Mouse (Mus musculus) urinary bladder, postnatal 36 days (tissue): Measurements from ENCODE around the gene Nedd4.
A peak's percentile ranks its signal among the peaks of the same experiment; 100 is the strongest.

Experiments used
- DNase-seq, 2 experiments: peaks; one replicate each; pipeline ENCODE4 v3.0.0; 2022; ENCODE audit warnings: low spot score in 2 of 2, mixed read lengths in 1 of 2

Gene Nedd4

GRCm38 (mm10) chr9:72678771-72679170 lies 16.6 kb downstream of the Nedd4 start:
- no peak for DNase-seq

GRCm38 (mm10) chr9:72681652-72682228 lies 19.6 kb downstream of the Nedd4 start:
- no peak for DNase-seq

DNA sequence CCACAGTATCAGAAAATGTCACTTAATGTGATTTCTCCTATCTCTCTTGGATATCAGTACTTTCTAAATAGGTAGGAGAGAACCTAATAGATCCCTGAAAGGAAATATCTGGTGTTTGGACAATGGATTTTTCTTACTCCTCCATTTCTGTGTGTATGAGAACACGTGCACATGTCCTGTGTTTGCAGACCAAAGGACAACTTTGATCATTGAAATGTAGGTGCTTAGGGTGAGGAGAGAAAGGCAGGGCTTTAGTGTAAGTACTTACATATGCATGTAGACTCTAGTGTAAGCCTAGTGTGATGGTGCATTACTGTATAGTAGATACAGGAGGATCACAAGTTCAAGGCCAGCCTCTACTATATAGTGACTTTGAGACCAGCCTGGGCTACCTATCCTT lies 21.1 kb downstream of the Nedd4 start:
- DNase-seq: no peak

DNA sequence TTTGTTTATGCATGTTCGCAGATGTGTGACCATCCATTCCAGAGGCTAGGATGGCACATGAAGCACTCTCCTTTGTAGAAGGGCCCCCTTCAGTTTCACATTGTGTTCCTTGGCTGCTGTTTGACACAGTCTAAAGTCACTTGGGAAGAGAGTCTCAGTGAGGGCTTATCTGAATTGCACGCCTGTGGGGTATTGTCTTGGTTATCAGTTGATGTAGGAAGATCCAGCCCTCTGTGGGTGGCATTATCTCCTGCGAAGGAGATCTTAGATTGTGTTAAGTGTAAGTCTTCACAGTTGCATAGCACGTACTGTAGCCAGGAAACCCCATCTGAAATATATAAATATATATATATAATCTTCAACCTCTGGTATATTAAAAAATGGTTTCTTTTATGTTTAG lies 23.1 kb downstream of the Nedd4 start:
- DNase-seq: no peak

- no peak for DNase-seq
Observed at GRCm38 (mm10) chr9:72686506-72686905, 24.4 kb downstream of the Nedd4 start.

- DNase-seq: no peak
Observed at GRCm38 (mm10) chr9:72689522-72689921, 27.4 kb downstream of the Nedd4 start.

- no peak for DNase-seq
Observed at GRCm38 (mm10) chr9:72690811-72691210, 28.7 kb downstream of the Nedd4 start.

DNA sequence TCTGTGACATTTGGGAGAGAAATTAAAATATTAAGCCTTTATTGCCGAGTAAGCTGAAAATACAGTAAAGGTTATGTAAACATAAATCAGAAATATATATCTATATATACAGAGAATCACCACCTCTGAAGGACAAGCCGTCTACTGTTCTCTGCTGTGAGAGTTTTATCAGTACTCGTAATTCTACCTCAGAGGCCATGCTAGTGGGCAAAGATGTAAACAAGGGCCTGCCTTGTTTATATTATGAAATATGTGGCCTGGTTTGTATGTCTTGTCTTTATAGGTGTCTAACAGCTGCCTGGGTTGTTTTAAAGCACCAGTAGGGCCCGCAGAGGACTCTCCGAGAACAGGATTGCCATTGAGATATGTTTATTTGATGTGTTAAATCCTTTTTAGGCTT lies 29.8 kb downstream of the Nedd4 start:
- DNase-seq: no peak

DNA sequence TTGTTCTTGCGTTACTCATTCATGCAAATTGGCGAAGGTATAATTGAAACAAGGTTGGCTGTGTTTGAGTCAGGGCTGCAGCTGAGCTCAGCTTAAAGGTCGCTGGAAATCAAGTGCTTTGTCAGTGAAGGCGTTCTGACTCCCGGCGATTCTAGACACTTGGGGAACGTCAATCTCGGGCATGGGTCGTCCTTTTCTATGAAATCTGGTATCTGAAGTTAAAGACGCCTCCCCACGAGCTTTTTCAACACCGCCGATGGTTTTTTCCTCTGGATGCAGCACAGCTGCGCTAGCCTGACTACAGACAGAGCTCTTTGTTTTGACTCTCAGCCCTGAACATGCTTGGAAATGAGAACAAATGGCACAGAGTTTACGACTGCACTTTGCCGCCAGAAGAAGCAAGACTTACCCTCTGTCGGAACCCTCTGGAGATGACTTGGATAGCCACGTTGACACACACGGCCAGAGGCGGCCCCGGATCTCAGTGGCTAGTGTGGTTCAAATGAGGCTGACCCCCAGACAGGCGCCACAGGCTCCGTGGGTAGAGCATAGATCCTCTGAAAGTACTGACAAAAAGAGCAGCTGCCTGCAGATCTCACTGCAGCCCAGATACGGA lies 31.0 kb downstream of the Nedd4 start:
- DNase-seq: no peak

- DNase-seq: no peak
Observed at GRCm38 (mm10) chr9:72693861-72694260, 31.7 kb downstream of the Nedd4 start.

- DNase-seq: no peak
Observed at GRCm38 (mm10) chr9:72696508-72696907, 34.4 kb downstream of the Nedd4 start.

GRCm38 (mm10) chr9:72697779-72698178 lies 35.6 kb downstream of the Nedd4 start:
- DNase-seq: no peak

GRCm38 (mm10) chr9:72699702-72700101 lies 37.6 kb downstream of the Nedd4 start:
- DNase-seq: peak in 1 of 2 experiments; percentile 54

DNA sequence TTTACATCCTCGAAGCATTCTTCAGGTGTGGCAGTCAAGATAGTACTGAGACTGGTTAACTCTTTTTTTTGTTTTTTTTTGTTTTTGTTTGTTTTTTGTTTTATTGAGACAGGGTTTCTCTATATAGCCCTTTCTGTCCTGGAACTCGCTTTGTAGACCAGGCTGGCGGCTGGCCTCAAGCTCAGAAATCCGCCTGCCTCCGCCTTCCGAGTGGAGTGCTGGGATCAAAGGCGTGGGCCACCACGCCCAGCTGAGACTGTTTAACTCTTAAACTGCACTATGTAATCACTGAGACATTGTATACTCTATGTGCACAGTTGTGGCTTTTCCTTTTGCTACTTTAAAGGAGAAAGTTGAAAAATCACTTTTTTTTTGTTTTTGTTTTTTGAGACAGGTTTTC lies 39.3 kb downstream of the Nedd4 start:
- DNase-seq: no peak

GRCm38 (mm10) chr9:72702075-72702474 lies 39.9 kb downstream of the Nedd4 start:
- peak in 1 of 2 experiments; percentile 47 for DNase-seq

DNA sequence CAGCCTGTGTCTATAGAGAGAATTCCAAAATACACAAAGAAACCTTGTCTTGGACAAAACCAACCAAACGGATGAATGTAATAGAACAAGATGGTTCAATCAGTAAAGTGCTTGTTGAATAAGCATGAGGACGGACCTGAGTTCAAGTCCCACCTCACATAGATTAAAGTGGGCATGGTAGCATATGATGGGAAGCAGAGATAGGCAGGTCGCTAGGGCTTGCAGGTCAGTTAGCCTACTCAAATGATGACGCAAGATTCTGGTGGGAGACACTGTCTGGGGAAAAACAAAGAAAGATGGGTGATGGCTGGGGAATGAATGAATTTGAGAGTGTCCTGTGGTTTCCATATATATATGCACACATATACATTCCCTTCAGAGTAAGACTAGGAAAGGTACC lies 41.0 kb downstream of the Nedd4 start:
- DNase-seq: no peak

GRCm38 (mm10) chr9:72703754-72704153 lies 41.6 kb downstream of the Nedd4 start:
- DNase-seq: no peak

DNA sequence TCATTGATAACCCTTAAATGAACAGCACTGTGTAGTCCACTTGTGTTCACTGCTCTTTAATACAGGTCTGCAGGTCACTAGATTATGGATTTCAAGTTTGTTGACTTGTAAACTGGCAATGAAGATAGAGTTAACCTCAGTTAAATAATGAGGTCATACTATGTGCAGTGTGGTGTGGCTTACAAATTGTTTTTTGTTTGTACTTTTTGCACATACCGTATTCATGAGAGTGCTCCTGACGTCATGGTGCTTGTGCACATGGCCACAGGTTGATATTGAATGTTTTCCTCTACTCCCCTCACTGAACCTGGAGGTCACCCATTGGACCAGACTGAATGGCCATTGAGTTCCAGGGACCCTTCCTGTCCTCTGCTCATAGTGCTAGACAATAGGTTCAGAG lies 43.1 kb downstream of the Nedd4 start:
- no peak for DNase-seq

GRCm38 (mm10) chr9:72707999-72708398 lies 45.9 kb downstream of the Nedd4 start:
- DNase-seq: no peak

- no peak for DNase-seq
Observed at GRCm38 (mm10) chr9:72708690-72709089, 46.5 kb downstream of the Nedd4 start.

- no peak for DNase-seq
Observed at GRCm38 (mm10) chr9:72710060-72710459, 47.9 kb downstream of the Nedd4 start.

- peak in 1 of 2 experiments; percentile 57 for DNase-seq
Observed at GRCm38 (mm10) chr9:72714945-72715344, 52.8 kb downstream of the Nedd4 start.

DNA sequence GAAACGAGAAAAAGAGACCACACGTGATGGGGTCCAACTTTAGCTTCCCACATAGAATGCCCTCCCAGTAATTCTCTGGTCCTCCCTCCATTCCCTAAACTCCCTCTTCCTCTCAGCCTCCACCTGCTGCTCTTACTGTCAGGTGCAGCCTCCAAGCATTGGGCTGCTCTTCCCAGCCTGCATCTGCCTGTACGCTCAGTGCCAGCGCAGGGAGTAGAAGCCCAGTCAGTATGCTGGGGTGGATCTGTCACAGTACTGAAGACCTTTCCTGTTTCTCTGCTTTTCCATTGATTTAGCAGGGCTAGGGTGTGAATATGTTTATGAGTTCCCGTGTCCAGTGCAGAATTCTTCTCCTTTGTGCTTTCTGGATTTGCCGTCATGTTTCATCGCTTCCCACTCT lies 54.1 kb downstream of the Nedd4 start:
- DNase-seq: no peak

DNA sequence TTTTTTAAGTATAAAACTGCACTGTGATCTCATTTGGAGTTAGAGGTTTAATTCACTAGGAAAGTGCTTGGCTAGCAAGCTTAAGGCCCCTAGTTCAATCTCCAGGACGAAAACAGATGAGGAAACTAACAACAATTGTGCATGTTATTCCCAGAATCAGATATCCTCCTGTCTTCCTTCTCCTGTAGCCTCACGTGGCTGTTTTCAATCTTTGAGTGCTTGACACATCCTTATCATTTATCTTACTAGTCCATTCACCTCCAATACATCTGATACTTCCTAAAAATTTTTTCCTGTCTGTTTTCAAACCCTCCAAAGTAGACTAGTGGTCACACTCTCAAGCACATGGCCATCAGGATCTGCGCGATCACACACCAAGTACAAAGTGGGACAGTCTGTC lies 57.0 kb downstream of the Nedd4 start:
- no peak for DNase-seq
